Mouse (Mus musculus) B cell, adult (primary cell): ENCODE measurements around the gene Zfp277. TPM values are rescaled to one million over a fixed set of nuclear protein-coding genes. Genes with fewer than 3 reads are reported as not detected.

Source experiments
- total RNA-seq: library from RNA; stranded (reverse); gene quantifications from 4 replicates; pipeline ENCODE4 v1.2.4, GENCODE M21; 2023; ENCODE audit not compliant: inconsistent age

Gene Zfp277
- 23.4 to 26.1 TPM (median 24.7 TPM) in 4 replicates for total RNA-seq

DNA sequence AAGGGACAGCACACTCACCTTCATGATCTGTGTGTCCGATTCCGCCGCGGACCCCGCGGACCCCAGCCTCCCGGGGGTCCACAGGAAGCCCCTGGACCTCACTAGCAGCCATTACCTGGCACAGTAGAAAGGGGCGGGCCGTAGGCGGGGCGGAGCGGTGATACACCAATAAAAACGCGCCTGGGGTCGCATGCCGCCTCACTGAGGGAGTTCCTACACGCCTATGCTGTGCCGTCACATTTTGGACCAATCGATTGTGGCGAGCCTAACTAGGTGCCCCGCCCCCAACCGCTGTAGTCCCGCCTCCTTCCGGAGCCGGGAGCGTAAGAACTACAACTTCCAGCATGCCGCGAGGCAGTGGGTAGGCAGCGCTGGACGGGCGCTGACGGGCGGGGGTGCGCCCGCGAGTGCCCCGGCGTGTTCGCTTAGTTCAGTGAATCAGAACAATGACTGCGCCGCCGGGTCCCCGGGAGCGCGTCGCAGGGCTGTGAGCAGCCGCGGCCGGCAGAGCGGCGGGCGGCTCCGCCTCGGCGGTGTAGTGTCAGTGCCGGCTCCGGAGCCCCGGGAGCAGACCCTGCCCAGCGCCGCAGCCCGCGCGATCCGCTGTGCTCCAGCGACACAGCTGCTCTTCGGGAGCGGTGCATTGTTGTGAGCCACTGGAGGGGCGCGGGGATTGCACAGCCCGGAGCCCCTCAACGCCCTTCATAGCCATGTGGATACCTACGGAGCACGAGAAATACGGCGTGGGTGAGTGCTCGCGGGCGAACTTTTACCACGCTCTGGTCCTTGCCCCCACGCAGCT lies at the start of gene Zfp277, which contains the start of gene Dock4:
Gene Zfp277, minus strand, starts transcription at position 255 of the 802 bp plus-strand sequence.
Gene Dock4, plus strand, starts transcription at position 305 of the 802 bp plus-strand sequence.

Other genes starting within 250 kb of the Zfp277 start
- 0.77 to 1.6 TPM (median 1.3 TPM) in 4 replicates for gene Lsmem1, start 246.4 kb downstream of the Zfp277 start, total RNA-seq
- 418 to 507 TPM (median 457 TPM) in 4 replicates for gene Ifrd1, start 197.4 kb downstream of the Zfp277 start, total RNA-seq
- gene Dock4, start 50 bp upstream of the Zfp277 start, total RNA-seq, result 0.26 to 1.4 TPM (median 0.96 TPM) in 4 replicates